Mouse (Mus musculus) c-Kit-negative CD71-positive TER-119-positive erythroid progenitor cells, embryonic 14.5 days (primary cell): ENCODE results near the gene Sptbn1.

Source experiments
- DNase-seq: peaks from one replicate; pipeline ENCODE4 v3.0.0-alpha.2; 2013; ENCODE audit warnings: low read depth, low spot score

The Sptbn1 gene

DNA sequence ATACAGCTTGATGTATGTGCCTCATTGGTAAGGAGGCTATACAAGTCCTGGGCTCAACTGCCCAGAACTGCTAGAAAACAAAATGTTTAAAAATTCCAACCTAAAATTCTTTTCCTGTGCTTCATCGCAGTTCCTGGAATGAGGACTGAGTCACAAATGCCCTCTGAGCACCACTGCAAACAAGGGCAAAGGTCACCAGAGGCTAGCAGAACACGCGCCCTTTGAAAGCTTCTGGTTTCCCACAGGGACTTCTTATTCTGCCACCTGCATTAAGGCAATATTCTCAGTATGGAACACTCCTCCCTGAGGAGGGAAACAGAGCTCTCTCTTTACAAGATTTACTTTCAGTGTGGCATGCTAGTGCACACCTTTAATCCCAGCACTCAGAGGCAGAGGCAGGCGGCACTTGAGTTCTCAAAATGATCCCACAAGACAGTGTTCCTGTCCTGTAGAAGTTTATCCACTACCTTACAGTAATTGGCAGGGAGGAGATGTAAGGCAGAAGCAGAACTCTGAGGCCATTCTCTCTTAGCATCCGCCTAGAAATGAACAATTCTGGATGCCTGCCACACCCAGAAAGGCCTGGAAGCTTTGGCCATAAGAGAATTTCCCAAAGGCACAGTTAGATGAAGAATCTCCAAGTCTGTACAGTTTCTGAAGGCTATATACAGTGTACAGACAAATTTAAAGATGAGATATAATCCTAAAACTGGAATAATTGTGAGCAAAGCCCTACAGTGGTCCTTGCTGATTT is 56.1 kb downstream of the Sptbn1 start:
- no peak for DNase-seq

GRCm38 (mm10) chr11:30211141-30211540 is 56.8 kb downstream of the Sptbn1 start:
- DNase-seq, result no peak

- DNase-seq, result no peak
Measured at GRCm38 (mm10) chr11:30210100-30210811, 57.7 kb downstream of the Sptbn1 start.

DNA sequence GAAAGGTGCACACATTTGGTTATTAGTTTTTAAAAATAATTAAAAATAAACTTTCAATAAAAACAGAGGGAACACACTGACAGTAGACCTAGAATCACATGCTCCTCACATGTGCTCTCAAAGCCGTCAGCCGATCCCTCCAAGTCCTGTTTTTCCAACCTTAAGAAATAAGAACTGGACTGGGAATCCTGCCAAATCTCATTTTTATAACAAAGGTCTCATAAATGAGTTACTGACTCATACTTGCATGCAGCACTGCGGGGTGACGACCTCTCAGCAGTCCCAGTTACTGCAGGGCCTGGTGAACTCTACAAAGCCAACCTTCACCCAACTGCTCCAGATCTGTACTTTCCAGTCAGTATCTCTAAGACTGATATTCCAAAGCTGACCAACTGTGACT is 58.5 kb downstream of the Sptbn1 start:
- DNase-seq, result no peak

DNA sequence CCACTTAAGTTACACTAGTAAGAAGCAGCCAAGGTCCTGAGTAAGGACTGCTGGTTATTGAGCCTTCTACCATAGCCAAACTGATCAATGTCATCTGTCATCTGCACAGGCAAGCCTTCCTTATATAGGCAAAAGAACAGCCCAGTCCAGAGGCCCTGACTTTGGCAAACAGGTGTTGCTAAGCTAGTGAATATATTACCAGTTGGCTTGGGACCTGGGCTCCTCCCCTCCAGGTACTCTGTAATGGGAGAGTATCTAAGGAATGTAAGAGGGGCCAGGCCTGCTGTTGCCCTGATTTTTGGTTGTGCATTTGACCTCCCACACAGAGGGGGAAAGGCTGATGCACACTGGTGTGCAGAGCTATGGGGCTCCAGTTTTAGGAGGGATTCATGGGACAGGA is 63.6 kb downstream of the Sptbn1 start:
- DNase-seq, result no peak

DNA sequence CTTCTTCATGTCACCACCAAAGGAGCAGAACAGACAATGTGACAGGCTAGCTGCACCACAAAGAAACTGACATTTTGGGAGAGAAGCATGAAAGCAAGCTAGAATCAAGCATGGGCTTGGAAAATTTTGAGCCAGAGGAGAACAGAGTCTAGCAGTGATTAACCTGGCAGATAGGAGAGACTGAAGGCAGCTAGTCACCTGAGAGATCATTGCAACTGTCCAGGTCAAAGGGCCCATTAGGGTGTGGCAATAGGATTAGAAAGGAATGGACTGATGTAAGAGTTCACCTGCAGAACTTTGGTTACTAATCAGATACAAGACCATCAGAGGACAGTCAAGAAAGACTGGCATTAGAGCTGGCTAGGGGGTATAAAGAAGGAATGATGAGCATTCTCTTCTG is 67.6 kb downstream of the Sptbn1 start:
- DNase-seq, result no peak

GRCm38 (mm10) chr11:30198091-30198675 is 69.8 kb downstream of the Sptbn1 start:
- DNase-seq, result no peak

- no peak for DNase-seq
Measured at GRCm38 (mm10) chr11:30197564-30198090, 70.3 kb downstream of the Sptbn1 start.

GRCm38 (mm10) chr11:30196368-30197070 is 71.5 kb downstream of the Sptbn1 start:
- no peak for DNase-seq

- no peak for DNase-seq
Measured at GRCm38 (mm10) chr11:30195756-30196155, 72.2 kb downstream of the Sptbn1 start.

DNA sequence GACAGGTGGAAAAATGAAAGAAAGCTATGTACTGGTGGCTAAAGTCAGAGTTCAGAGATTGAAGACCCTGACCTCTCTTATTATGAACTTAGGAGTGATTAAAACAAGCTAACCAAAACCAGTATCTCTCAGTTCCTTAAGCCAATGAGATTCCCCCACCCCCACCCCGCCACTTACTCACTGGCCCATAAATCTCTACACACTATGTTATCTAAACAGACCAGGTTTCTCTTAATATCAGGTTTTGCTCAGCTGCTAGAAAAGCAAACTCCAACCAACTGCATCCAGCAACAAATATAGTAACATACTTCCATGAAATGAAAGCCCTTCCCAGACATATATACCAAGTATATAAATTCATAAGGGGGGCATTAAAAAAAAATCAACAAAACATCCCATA is 73.2 kb downstream of the Sptbn1 start:
- no peak for DNase-seq

- DNase-seq, result no peak
Measured at GRCm38 (mm10) chr11:30190959-30191358, 77.0 kb downstream of the Sptbn1 start.

GRCm38 (mm10) chr11:30190119-30190518 is 77.9 kb downstream of the Sptbn1 start:
- DNase-seq, result no peak

DNA sequence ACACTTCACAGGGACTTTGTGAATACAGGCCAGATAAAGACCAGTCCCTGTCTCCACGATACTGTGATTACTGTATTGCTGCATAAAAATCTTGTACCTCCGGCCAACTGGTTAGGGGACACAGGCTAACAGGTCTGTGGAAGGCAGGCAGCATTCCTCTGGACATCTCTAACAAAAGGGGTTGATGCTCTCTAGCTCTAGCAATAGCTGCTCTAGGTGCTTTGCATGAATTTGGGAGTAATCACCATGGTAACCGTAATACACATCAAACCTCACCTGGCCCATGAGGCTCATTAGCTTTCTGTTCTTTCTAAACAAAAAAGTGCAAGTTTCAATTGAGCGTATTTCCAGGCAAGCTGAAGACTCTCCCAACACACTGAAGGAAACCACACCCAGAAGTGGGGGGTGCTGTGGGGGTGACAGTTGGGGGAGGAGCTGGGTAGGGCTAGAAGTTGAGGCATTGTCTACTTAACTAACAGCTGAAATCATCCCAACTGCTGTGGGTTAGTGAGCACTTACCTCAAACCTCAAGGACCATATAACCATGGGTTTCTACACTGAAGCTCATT is 81.0 kb downstream of the Sptbn1 start:
- no peak for DNase-seq

GRCm38 (mm10) chr11:30184527-30184926 is 83.4 kb downstream of the Sptbn1 start:
- no peak for DNase-seq

GRCm38 (mm10) chr11:30182716-30183411 is 85.1 kb downstream of the Sptbn1 start:
- DNase-seq, result no peak

GRCm38 (mm10) chr11:30178193-30178592 is 89.8 kb downstream of the Sptbn1 start:
- no peak for DNase-seq

DNA sequence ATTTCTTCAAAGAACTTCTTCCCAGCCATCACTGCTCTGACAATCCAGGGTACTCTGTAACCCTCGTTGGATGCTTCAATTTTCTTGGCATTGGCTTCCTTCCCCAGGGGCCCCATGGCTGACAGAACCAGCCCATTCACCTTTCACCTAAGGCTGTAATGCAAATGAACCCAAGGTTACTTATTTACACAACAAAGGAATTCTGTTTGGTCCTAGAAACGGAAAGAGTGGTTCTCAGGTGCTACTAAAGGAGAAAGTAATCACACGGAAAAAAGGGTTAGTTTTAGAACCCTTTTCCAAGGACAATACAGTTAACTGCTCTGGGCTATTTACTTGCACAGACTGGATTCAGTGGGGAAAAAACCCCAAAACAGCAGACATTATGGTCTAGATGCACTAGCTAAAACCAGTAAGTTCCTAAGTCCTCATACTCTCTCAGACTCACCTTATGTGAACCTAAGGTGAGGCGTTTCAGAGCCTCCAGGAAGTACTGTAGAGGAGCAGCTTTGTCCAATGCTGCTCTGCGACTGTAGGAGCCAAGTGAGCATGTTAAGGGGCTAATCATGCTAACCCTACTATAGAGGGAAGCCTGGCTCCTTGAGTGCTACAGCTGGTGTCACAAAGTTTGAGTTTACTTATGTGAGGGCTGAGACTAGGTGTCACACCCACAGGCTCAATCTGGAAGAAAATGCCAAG is 90.7 kb downstream of the Sptbn1 start:
- DNase-seq, result no peak

GRCm38 (mm10) chr11:30176111-30176510 is 91.9 kb downstream of the Sptbn1 start:
- DNase-seq, result no peak

DNA sequence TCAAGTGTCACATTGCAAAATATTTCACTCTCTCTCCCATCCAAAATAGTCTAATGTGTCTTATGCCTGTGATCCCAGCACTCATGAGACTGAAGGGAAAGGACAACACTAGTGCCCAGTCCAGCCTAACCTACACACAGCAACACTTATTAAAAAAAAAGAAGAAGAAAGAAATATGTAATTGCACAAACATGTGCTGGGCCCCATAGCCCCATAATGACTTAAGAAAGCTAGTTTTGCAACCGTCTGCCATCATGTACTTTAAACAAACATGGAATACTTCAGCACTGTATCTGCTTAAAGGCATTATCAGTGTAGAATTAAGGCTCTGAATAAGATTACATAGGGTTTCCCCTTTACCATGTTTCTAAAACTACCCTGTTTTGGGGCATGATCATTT is 92.4 kb downstream of the Sptbn1 start:
- no peak for DNase-seq
